Mouse (Mus musculus) cerebellum, adult 2 months (tissue): ENCODE results near the gene Ggt6.

Source experiments
- CTCF ChIP-seq: fragments of 200-500 bp; IDR thresholded peaks from 2 replicates; pipeline ENCODE4 v1.5.1; 2011; ENCODE audit warnings: low read depth, mild to moderate bottlenecking, control low read depth, low read length, moderate library complexity, borderline replicate concordance; ENCODE audit not compliant: insufficient read depth
- POLR2A ChIP-seq: fragments of 200-500 bp; IDR thresholded peaks from 2 replicates; pipeline ENCODE4 v1.6.1; 2011; ENCODE audit warnings: low read length, control low read depth, borderline replicate concordance; ENCODE audit not compliant: insufficient read depth

DNA sequence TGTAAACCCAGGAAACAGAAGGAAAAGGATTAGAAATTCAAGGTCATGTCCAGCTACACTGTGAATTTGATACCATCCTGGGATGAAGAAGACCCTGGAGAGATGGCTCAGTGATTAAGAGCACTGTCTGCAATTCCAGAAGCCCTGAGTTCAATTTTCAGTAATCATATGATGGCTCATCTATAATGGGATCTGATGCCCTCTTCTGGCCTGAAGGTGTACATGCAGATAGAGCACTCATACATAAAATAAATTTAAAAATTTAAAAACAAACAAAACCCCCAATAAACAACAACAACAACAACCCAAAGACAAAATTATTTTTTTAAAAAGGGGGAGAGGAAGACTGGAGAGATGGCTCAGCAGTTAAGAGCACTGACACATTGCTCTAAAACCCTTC, 8.4 kb upstream of the Ggt6 start:
- TF ChIP-seq CTCF (no peak), POLR2A (no peak)
